Mouse (Mus musculus): ENCODE data around the gene Phf3.
"Not testable (repeated sequence)": the region's sequence is repeated elsewhere in the genome, so short reads cannot be mapped to it uniquely, and the experiment has no call there.

The Phf3 gene

DNA sequence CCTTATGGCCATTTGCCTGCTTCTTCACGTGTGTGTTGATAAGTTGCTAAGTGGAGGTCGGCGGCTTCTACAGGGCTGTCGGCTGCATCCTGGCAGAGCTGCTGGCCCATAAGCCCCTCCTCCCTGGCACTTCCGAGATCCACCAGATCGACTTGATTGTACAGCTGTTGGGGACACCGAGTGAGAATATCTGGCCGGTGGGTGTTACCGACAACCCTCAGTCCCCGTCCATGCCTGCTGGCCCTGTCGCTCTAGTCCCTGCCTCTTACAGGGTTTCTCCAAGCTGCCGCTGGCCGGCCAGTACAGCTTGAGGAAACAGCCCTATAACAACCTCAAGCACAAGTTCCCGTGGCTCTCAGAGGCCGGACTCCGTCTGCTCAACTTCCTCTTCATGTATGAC lies 103.1 kb downstream of the Phf3 start:
- not testable (repeated sequence) for DNase-seq (ENCODE audit: low read depth, low spot score)

DNA sequence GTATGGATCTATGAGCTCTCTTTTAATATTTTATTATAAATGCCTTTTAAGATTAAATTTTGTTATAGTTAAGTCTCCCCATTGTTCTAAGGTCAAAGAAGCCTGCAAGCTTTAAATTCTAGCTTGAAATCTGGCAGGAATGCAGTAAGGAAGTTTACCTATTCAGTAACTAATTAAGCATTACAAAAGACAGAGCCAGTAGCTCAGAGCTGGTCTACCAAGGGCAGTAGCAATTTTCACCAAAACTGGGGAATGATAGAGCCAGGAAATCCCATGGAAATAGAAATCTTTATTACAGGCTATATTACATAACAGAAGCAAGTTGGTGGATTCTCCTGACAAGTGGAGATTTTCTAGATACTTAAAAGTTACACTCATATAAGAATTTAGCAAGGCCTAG lies 116.9 kb downstream of the Phf3 start:
- DNase-seq (ENCODE audit: low read depth, low spot score) = no peak

DNA sequence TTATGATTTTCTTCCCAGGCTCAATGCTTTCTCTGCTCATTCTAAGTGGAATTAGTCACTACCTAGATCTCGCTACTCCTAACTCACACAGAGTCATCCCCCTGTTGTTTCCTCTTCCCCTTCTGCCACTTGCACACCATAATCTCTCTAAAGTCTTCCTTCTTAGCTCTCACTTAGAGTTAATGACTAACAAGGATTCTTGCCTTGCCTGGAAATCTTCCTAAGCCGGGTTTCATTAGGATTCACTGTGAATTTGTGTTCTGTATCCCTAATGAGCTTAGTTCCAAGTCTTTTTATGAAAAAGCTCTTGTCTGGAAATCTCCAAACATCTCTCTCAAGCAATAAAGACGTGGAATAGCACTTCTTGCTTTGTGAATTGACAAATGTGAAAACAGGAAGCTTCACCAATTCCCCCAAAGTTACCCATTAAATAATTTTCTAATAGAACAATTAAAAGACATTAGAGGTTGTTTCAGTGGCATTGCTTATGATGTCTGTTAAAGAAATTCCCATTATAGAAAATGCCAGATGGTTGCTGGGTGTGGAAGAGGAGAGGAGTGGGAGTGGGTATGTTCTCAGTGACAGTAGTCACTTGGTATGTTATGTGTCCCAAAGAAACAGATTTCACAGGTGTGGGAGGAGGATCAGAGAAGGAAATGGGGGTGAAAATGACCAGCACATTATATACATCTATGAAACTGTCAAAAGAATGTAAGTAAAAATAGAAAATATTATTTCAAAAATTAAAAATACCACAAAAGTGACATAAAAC lies 118.1 kb downstream of the Phf3 start:
- DNase-seq (ENCODE audit: low read depth, low spot score) = no peak

All from CD4-positive helper T cell, adult 2 months (primary cell).